Mouse (Mus musculus): Measurements from ENCODE around the gene Olfr870.

- no peak for TF ChIP-seq POLR2A (IDR thresholded peaks at IDR 0.05; ENCODE audit: low read depth, low read length)
- TF ChIP-seq CTCF (IDR thresholded peaks at IDR 0.05; ENCODE audit: extremely low read depth, insufficient read length, insufficient replicate concordance, low read depth, low read length): no peak
Measured at GRCm38 (mm10) chr9:20173957-20174356, at the start of gene Olfr870.

All from small intestine, adult 2 months (tissue).